Mouse (Mus musculus): ENCODE results near the gene Pcid2. TPM values are rescaled to one million over a fixed set of nuclear protein-coding genes. Genes with fewer than 3 reads are reported as not detected.

Pcid2 gene
- polyA plus RNA-seq, 1 experiment from 2014 or later: 52.9 TPM

GRCm38 (mm10) chr8:13124897-13125296 is 19.6 kb upstream of the Pcid2 start:
- Histone ChIP-seq H3K4me3 (ENCODE audit: low read depth, low read length) (no peak overlapping the region), H3K9ac (ENCODE audit: low read length) (no peak overlapping the region), H3K27ac (ENCODE audit: low read depth, low read length) (no peak overlapping the region), H3K27me3 (ENCODE audit: control insufficient read depth, insufficient read depth, low read length) (no peaks in the 10 kb centered on the region), H3K4me2 (ENCODE audit: low read depth) (no peak overlapping the region), H3K9me3 (ENCODE audit: control insufficient read depth, low read length) (no peaks in the 10 kb centered on the region), H3K36me3 (ENCODE audit: control insufficient read depth, insufficient read depth, low read length) (peaks cover 10% of the 10 kb centered on the region), H3K4me1 (ENCODE audit: control insufficient read depth, insufficient read depth, low read length) (no peaks in the 10 kb centered on the region)
- ATAC-seq (ENCODE audit: insufficient read depth, low FRiP score, low TSS enrichment): no peak
- 96% methylated on average over 8 of the region's 8 CpGs for WGBS
- no peak for DNase-seq (ENCODE audit: low spot score)

- ATAC-seq (ENCODE audit: insufficient read depth, low FRiP score, low TSS enrichment) (no peak), DNase-seq (ENCODE audit: low spot score) (no peak)
- Histone ChIP-seq H3K9me3 (ENCODE audit: control insufficient read depth, low read length) (no peaks in the 10 kb centered on the region), H3K27me3 (ENCODE audit: control insufficient read depth, insufficient read depth, low read length) (no peaks in the 10 kb centered on the region), H3K4me2 (ENCODE audit: low read depth) (no peak overlapping the region), H3K9ac (ENCODE audit: low read length) (no peak overlapping the region), H3K4me1 (ENCODE audit: control insufficient read depth, insufficient read depth, low read length) (no peaks in the 10 kb centered on the region), H3K36me3 (ENCODE audit: control insufficient read depth, insufficient read depth, low read length) (peaks cover 7% of the 10 kb centered on the region; the same call in 1 of the 2 replicates), H3K27ac (ENCODE audit: low read depth, low read length) (no peak overlapping the region), H3K4me3 (ENCODE audit: low read depth, low read length) (no peak overlapping the region)
- 92% methylated on average over 7 of the region's 7 CpGs for WGBS
These were observed 17.7 kb upstream of the Pcid2 start for GRCm38 (mm10) chr8:13122887-13123421.

- Histone ChIP-seq H3K4me1 (ENCODE audit: control insufficient read depth, insufficient read depth, low read length) (no peaks in the 10 kb centered on the region), H3K9ac (ENCODE audit: low read length) (no peak overlapping the region), H3K36me3 (ENCODE audit: control insufficient read depth, insufficient read depth, low read length) (peaks cover 7% of the 10 kb centered on the region; the same call in 1 of the 2 replicates), H3K27me3 (ENCODE audit: control insufficient read depth, insufficient read depth, low read length) (no peaks in the 10 kb centered on the region), H3K4me2 (ENCODE audit: low read depth) (no peak overlapping the region), H3K27ac (ENCODE audit: low read depth, low read length) (no peak overlapping the region), H3K4me3 (ENCODE audit: low read depth, low read length) (no peak overlapping the region), H3K9me3 (ENCODE audit: control insufficient read depth, low read length) (no peaks in the 10 kb centered on the region)
- ATAC-seq (ENCODE audit: insufficient read depth, low FRiP score, low TSS enrichment) (no peak), DNase-seq (ENCODE audit: low spot score) (no peak)
- 84% methylated on average over 7 of the region's 7 CpGs for WGBS
These were observed 15.8 kb upstream of the Pcid2 start for GRCm38 (mm10) chr8:13120882-13121665.

GRCm38 (mm10) chr8:13118516-13118915 is 13.3 kb upstream of the Pcid2 start:
- no peak for DNase-seq (ENCODE audit: low spot score)
- no peaks in the 10 kb centered on the region for H3K27me3 ChIP-seq (ENCODE audit: control insufficient read depth, insufficient read depth, low read length)
- ATAC-seq (ENCODE audit: insufficient read depth, low FRiP score, low TSS enrichment): no peak
- H3K27ac ChIP-seq (ENCODE audit: low read depth, low read length): no peak overlapping the region
- no peaks in the 10 kb centered on the region for H3K9me3 ChIP-seq (ENCODE audit: control insufficient read depth, low read length)
- WGBS: 83% methylated on average over 3 of the region's 3 CpGs
- no peaks in the 10 kb centered on the region for H3K4me1 ChIP-seq (ENCODE audit: control insufficient read depth, insufficient read depth, low read length)
- no peak overlapping the region for H3K9ac ChIP-seq (ENCODE audit: low read length)
- no peaks in the 10 kb centered on the region for H3K36me3 ChIP-seq (ENCODE audit: control insufficient read depth, insufficient read depth, low read length)
- no peak overlapping the region for H3K4me3 ChIP-seq (ENCODE audit: low read depth, low read length)
- H3K4me2 ChIP-seq (ENCODE audit: low read depth): no peak overlapping the region

- H3K4me1 ChIP-seq (ENCODE audit: control insufficient read depth, insufficient read depth, low read length): no peaks in the 10 kb centered on the region
- H3K4me3 ChIP-seq (ENCODE audit: low read depth, low read length): no peak overlapping the region
- no peaks in the 10 kb centered on the region for H3K36me3 ChIP-seq (ENCODE audit: control insufficient read depth, insufficient read depth, low read length)
- no peak overlapping the region for H3K9ac ChIP-seq (ENCODE audit: low read length)
- DNase-seq (ENCODE audit: low spot score) (no peak), ATAC-seq (ENCODE audit: insufficient read depth, low FRiP score, low TSS enrichment) (no peak)
- 90% methylated on average over 2 of the region's 2 CpGs for WGBS
- H3K27me3 ChIP-seq (ENCODE audit: control insufficient read depth, insufficient read depth, low read length): no peaks in the 10 kb centered on the region
- H3K27ac ChIP-seq (ENCODE audit: low read depth, low read length): no peak overlapping the region
- no peaks in the 10 kb centered on the region for H3K9me3 ChIP-seq (ENCODE audit: control insufficient read depth, low read length)
- H3K4me2 ChIP-seq (ENCODE audit: low read depth): no peak overlapping the region
These were observed 11.8 kb upstream of the Pcid2 start for GRCm38 (mm10) chr8:13117096-13117495.

GRCm38 (mm10) chr8:13113232-13113631 is 8.0 kb upstream of the Pcid2 start:
- Histone ChIP-seq H3K27me3 (ENCODE audit: control insufficient read depth, insufficient read depth, low read length) (no peaks in the 10 kb centered on the region), H3K27ac (ENCODE audit: low read depth, low read length) (no peak overlapping the region), H3K9ac (ENCODE audit: low read length) (no peak overlapping the region), H3K36me3 (ENCODE audit: control insufficient read depth, insufficient read depth, low read length) (no peaks in the 10 kb centered on the region), H3K9me3 (ENCODE audit: control insufficient read depth, low read length) (no peaks in the 10 kb centered on the region), H3K4me1 (ENCODE audit: control insufficient read depth, insufficient read depth, low read length) (0 out of 2 replicates have a peak, but pooled peaks cover 2% of the 10 kb centered on the region), H3K4me3 (ENCODE audit: low read depth, low read length) (no peak overlapping the region), H3K4me2 (ENCODE audit: low read depth) (no peak overlapping the region)
- WGBS: 93% methylated on average over 4 of the region's 4 CpGs
- DNase-seq (ENCODE audit: low spot score): no peak
- ATAC-seq (ENCODE audit: insufficient read depth, low FRiP score, low TSS enrichment): no peak

GRCm38 (mm10) chr8:13111917-13112316 is 6.7 kb upstream of the Pcid2 start:
- H3K4me1 ChIP-seq (ENCODE audit: control insufficient read depth, insufficient read depth, low read length): 0 out of 2 replicates have a peak, but pooled peaks cover 2% of the 10 kb centered on the region
- WGBS: 88% methylated on average over 11 of the region's 11 CpGs
- H3K9me3 ChIP-seq (ENCODE audit: control insufficient read depth, low read length): no peaks in the 10 kb centered on the region

GRCm38 (mm10) chr8:13109416-13109960 is 4.2 kb upstream of the Pcid2 start:
- DNase-seq (ENCODE audit: low spot score) (no peak), ATAC-seq (ENCODE audit: insufficient read depth, low FRiP score, low TSS enrichment) (no peak)
- H3K4me2 ChIP-seq (ENCODE audit: low read depth): no peak overlapping the region
- 84% methylated on average over 1 of the region's 1 CpGs for whole genome bisulfite sequencing
- H3K27me3 ChIP-seq (ENCODE audit: control insufficient read depth, insufficient read depth, low read length): no peaks in the 10 kb centered on the region
- no peak overlapping the region for H3K9ac ChIP-seq (ENCODE audit: low read length)
- H3K4me1 ChIP-seq (ENCODE audit: control insufficient read depth, insufficient read depth, low read length): peaks cover 6% of the 10 kb centered on the region; the same call in 1 of the 2 replicates
- no peak overlapping the region for H3K4me3 ChIP-seq (ENCODE audit: low read depth, low read length)
- H3K9me3 ChIP-seq (ENCODE audit: control insufficient read depth, low read length): no peaks in the 10 kb centered on the region
- H3K36me3 ChIP-seq (ENCODE audit: control insufficient read depth, insufficient read depth, low read length): no peaks in the 10 kb centered on the region
- H3K27ac ChIP-seq (ENCODE audit: low read depth, low read length): no peak overlapping the region

More at GRCm38 (mm10) chr8:13111917-13112316, 6.7 kb upstream of the Pcid2 start:
- Histone ChIP-seq H3K36me3 (ENCODE audit: control insufficient read depth, insufficient read depth, low read length) (no peaks in the 10 kb centered on the region), H3K9ac (ENCODE audit: low read length) (no peak overlapping the region), H3K27me3 (ENCODE audit: control insufficient read depth, insufficient read depth, low read length) (no peaks in the 10 kb centered on the region), H3K4me3 (ENCODE audit: low read depth, low read length) (no peak overlapping the region), H3K27ac (ENCODE audit: low read depth, low read length) (no peak overlapping the region), H3K4me2 (ENCODE audit: low read depth) (no peak overlapping the region)
- DNase-seq (ENCODE audit: low spot score) (no peak), ATAC-seq (ENCODE audit: insufficient read depth, low FRiP score, low TSS enrichment) (no peak)

GRCm38 (mm10) chr8:13108967-13109366 is 3.7 kb upstream of the Pcid2 start:
- Histone ChIP-seq H3K36me3 (ENCODE audit: control insufficient read depth, insufficient read depth, low read length) (no peaks in the 10 kb centered on the region), H3K27me3 (ENCODE audit: control insufficient read depth, insufficient read depth, low read length) (no peaks in the 10 kb centered on the region), H3K27ac (ENCODE audit: low read depth, low read length) (no peak overlapping the region), H3K4me1 (ENCODE audit: control insufficient read depth, insufficient read depth, low read length) (peaks cover 9% of the 10 kb centered on the region), H3K9me3 (ENCODE audit: control insufficient read depth, low read length) (no peaks in the 10 kb centered on the region), H3K4me3 (ENCODE audit: low read depth, low read length) (no peak overlapping the region), H3K4me2 (ENCODE audit: low read depth) (no peak overlapping the region), H3K9ac (ENCODE audit: low read length) (no peak overlapping the region)
- no peak for ATAC-seq (ENCODE audit: insufficient read depth, low FRiP score, low TSS enrichment)
- DNase-seq (ENCODE audit: low spot score): no peak
- WGBS: 90% methylated on average over 8 of the region's 8 CpGs
